Mouse (Mus musculus) granulocyte monocyte progenitor cell, adult 5-6 weeks (primary cell): ENCODE measurements around the gene Gtf2h2. TPM values are rescaled to one million over a fixed set of nuclear protein-coding genes. Genes with fewer than 3 reads are reported as not detected.
"Not testable (repeated sequence)": the region's sequence is repeated elsewhere in the genome, so short reads cannot be mapped to it uniquely, and the experiment has no call there.

Experiments used
- ATAC-seq: replicated peaks from 2 replicates; pipeline ENCODE4 v1.8.0; 2016; ENCODE audit warnings: mild to moderate bottlenecking, moderate TSS enrichment, inconsistent platforms; ENCODE audit not compliant: poor library complexity, severe bottlenecking
- total RNA-seq, 2 experiments: library from RNA; stranded (forward) in 1 of 2; stranded (reverse) in 1 of 2; fragments of 200-712, 200-1000 nt in 1 of 2; fragments of >200 nt in 1 of 2; fragmentation: Nextera tagmentation in 1 of 2; gene quantifications; 2 replicates each; pipeline ENCODE4 v1.2.3; 2014 to 2017

The Gtf2h2 gene
- total RNA-seq, 2 experiments from 2014 or later, result 73.9 to 79.2 TPM

- peak; percentile 83 for ATAC-seq
These were observed 934 bp upstream of the Gtf2h2 start for GRCm38 (mm10) chr13:100493313-100493712.

- ATAC-seq, result no peak
These were observed 756 bp downstream of the Gtf2h2 start for GRCm38 (mm10) chr13:100491623-100492022.

- 0 out of 2 replicates have a peak, but pooled peaks have one; percentile 28 for ATAC-seq
These were observed 2.0 kb downstream of the Gtf2h2 start for GRCm38 (mm10) chr13:100490424-100490823.

GRCm38 (mm10) chr13:100483610-100484009 is 8.8 kb downstream of the Gtf2h2 start:
- no peak for ATAC-seq

GRCm38 (mm10) chr13:100463527-100464222 is 28.7 kb downstream of the Gtf2h2 start:
- ATAC-seq, result no peak

GRCm38 (mm10) chr13:100461336-100461735 is 31.0 kb downstream of the Gtf2h2 start:
- ATAC-seq, result no peak

- ATAC-seq, result peak; percentile 74
These were observed 39.8 kb downstream of the Gtf2h2 start, which contains the start of gene Naip1 for GRCm38 (mm10) chr13:100452415-100453127. Gene Naip1, minus strand, starts transcription at chr13:100452869.

- peak; percentile 95 for ATAC-seq
These were observed 42.9 kb downstream of the Gtf2h2 start for GRCm38 (mm10) chr13:100449495-100449894.

GRCm38 (mm10) chr13:100440116-100440515 is 52.3 kb downstream of the Gtf2h2 start:
- no peak for ATAC-seq

GRCm38 (mm10) chr13:100438701-100439100 is 53.7 kb downstream of the Gtf2h2 start:
- no peak for ATAC-seq

GRCm38 (mm10) chr13:100437322-100437825 is 55.0 kb downstream of the Gtf2h2 start:
- ATAC-seq, result no peak; the same call in 1 of the 2 replicates

- peak; percentile 61 for ATAC-seq
These were observed 55.7 kb downstream of the Gtf2h2 start for GRCm38 (mm10) chr13:100436556-100437163.

GRCm38 (mm10) chr13:100419958-100420357 is 72.4 kb downstream of the Gtf2h2 start:
- not testable (repeated sequence) for ATAC-seq

GRCm38 (mm10) chr13:100414428-100414827 is 78.0 kb downstream of the Gtf2h2 start:
- no peak for ATAC-seq

Other genes starting within 250 kb of the Gtf2h2 start
- 14.6 and 20.0 TPM in 2 replicates for gene Naip5, start 246.3 kb downstream of the Gtf2h2 start, total RNA-seq (2014; fragmentation: Nextera tagmentation)
- gene Naip5, start 246.3 kb downstream of the Gtf2h2 start, total RNA-seq (2017), result 15.0 and 16.5 TPM in 2 replicates
- 14.3 and 16.9 TPM in 2 replicates for gene Naip6, start 174.9 kb downstream of the Gtf2h2 start, total RNA-seq (2014; fragmentation: Nextera tagmentation)
- 9.6 and 11.4 TPM in 2 replicates for gene Naip6, start 174.9 kb downstream of the Gtf2h2 start, total RNA-seq (2017)
- not detected in 2 replicates for gene Naip1, start 39.7 kb downstream of the Gtf2h2 start, total RNA-seq (2014; fragmentation: Nextera tagmentation)
- not detected in 2 replicates for gene Naip1, start 39.7 kb downstream of the Gtf2h2 start, total RNA-seq (2017)
- gene Ocln, start 60.1 kb upstream of the Gtf2h2 start, total RNA-seq (2014; fragmentation: Nextera tagmentation), result not detected in 2 replicates
- not detected in 2 replicates for gene Ocln, start 60.1 kb upstream of the Gtf2h2 start, total RNA-seq (2017)
- gene Marveld2, start 124.4 kb upstream of the Gtf2h2 start, total RNA-seq (2014; fragmentation: Nextera tagmentation), result not detected in 2 replicates
- 0.52 and 0.78 TPM in 2 replicates for gene Marveld2, start 124.4 kb upstream of the Gtf2h2 start, total RNA-seq (2017)
- gene Ak6, start 158.4 kb upstream of the Gtf2h2 start, total RNA-seq (2014; fragmentation: Nextera tagmentation), result 246 and 279 TPM in 2 replicates
- 261 and 347 TPM in 2 replicates for gene Ak6, start 158.4 kb upstream of the Gtf2h2 start, total RNA-seq (2017)
- gene Rad17, start 158.5 kb upstream of the Gtf2h2 start, total RNA-seq (2014; fragmentation: Nextera tagmentation), result 20.1 and 21.6 TPM in 2 replicates
- gene Rad17, start 158.5 kb upstream of the Gtf2h2 start, total RNA-seq (2017), result 34.0 and 48.8 TPM in 2 replicates
- gene Taf9, start 159.0 kb upstream of the Gtf2h2 start, total RNA-seq (2014; fragmentation: Nextera tagmentation), result 26.5 and 41.9 TPM in 2 replicates
- gene Taf9, start 159.0 kb upstream of the Gtf2h2 start, total RNA-seq (2017), result 38.9 and 58.9 TPM in 2 replicates
- 25.6 and 37.4 TPM in 2 replicates for gene Ccdc125, start 177.1 kb upstream of the Gtf2h2 start, total RNA-seq (2014; fragmentation: Nextera tagmentation)
- 50.8 and 58.4 TPM in 2 replicates for gene Ccdc125, start 177.1 kb upstream of the Gtf2h2 start, total RNA-seq (2017)
- 37.8 and 52.0 TPM in 2 replicates for gene Cdk7, start 238.4 kb upstream of the Gtf2h2 start, total RNA-seq (2014; fragmentation: Nextera tagmentation)
- 43.3 and 54.5 TPM in 2 replicates for gene Cdk7, start 238.4 kb upstream of the Gtf2h2 start, total RNA-seq (2017)